Mouse (Mus musculus) cortical plate, adult 2 months (tissue): ENCODE measurements around the gene 4930432M17Rik. TPM values are rescaled to one million over a fixed set of nuclear protein-coding genes. Genes with fewer than 3 reads are reported as not detected.

Experiments
- H3K27ac ChIP-seq: fragments of 200-500 bp; 2 replicates; pipeline ENCODE4 v1.5.1; 2012; ENCODE audit warnings: low read length, control low read depth, inconsistent platforms; ENCODE audit not compliant: insufficient read depth
- H3K4me1 ChIP-seq: fragments of 200-500 bp; 2 replicates; pipeline ENCODE4 v1.6.1; 2011; ENCODE audit warnings: low read length; ENCODE audit not compliant: control insufficient read depth, insufficient read depth
- H3K4me3 ChIP-seq: fragments of 200-500 bp; 2 replicates; pipeline ENCODE4 v1.5.1; 2011; ENCODE audit warnings: mild to moderate bottlenecking, low read length, control low read depth; ENCODE audit not compliant: insufficient read depth
- CTCF ChIP-seq: fragments of 200-500 bp; IDR thresholded peaks from 2 replicates; pipeline ENCODE4 v1.5.1; 2011; ENCODE audit warnings: mild to moderate bottlenecking, control low read depth, low read length; ENCODE audit not compliant: insufficient read depth; ENCODE audit errors: extremely low read depth
- POLR2A ChIP-seq: fragments of 200-500 bp; IDR thresholded peaks from 2 replicates; pipeline ENCODE4 v1.6.1; 2011; ENCODE audit warnings: mild to moderate bottlenecking, low read length, control low read depth; ENCODE audit not compliant: insufficient read depth; ENCODE audit errors: extremely low read depth
- polyA plus RNA-seq: library from polyadenylated mRNA; depleted of rRNA; stranded (reverse); fragments of >200 nt; gene quantifications from 2 replicates; pipeline ENCODE4 v1.2.3, GENCODE M21; 2012

Gene 4930432M17Rik
- polyA plus RNA-seq, 1 experiment: not detected

GRCm38 (mm10) chr3:121703155-121703879 is 32.8 kb downstream of the 4930432M17Rik start:
- no peak overlapping the region for H3K27ac ChIP-seq

GRCm38 (mm10) chr3:121703880-121704243 is 33.3 kb downstream of the 4930432M17Rik start:
- TF ChIP-seq CTCF (no peak), POLR2A (no peak)
- no peak overlapping the region for H3K27ac ChIP-seq
- H3K4me3 ChIP-seq: no peak overlapping the region
- peaks cover 5% of the 10 kb centered on the region for H3K4me1 ChIP-seq

More at GRCm38 (mm10) chr3:121703155-121703879, 32.8 kb downstream of the 4930432M17Rik start:
- H3K4me3 ChIP-seq: no peak overlapping the region
- no peak for TF ChIP-seq CTCF
- no peak for TF ChIP-seq POLR2A
- H3K4me1 ChIP-seq: peaks cover 5% of the 10 kb centered on the region

- no peak for TF ChIP-seq POLR2A
- Histone ChIP-seq H3K27ac (no peak overlapping the region), H3K4me3 (no peak overlapping the region), H3K4me1 (peaks cover 4% of the 10 kb centered on the region)
Observed at GRCm38 (mm10) chr3:121706087-121706486, 35.5 kb downstream of the 4930432M17Rik start.

GRCm38 (mm10) chr3:121707106-121707505 is 36.5 kb downstream of the 4930432M17Rik start:
- no peak for TF ChIP-seq POLR2A
- no peak for TF ChIP-seq CTCF
- H3K27ac ChIP-seq: no peak overlapping the region
- H3K4me1 ChIP-seq: peaks cover 2% of the 10 kb centered on the region
- no peak overlapping the region for H3K4me3 ChIP-seq

- no peak overlapping the region for H3K4me3 ChIP-seq
- H3K27ac ChIP-seq: no peak overlapping the region
- TF ChIP-seq CTCF: no peak
- no peak for TF ChIP-seq POLR2A
- H3K4me1 ChIP-seq: peaks cover 2% of the 10 kb centered on the region
Observed at GRCm38 (mm10) chr3:121710894-121711531, 40.5 kb downstream of the 4930432M17Rik start.

- no peak overlapping the region for H3K27ac ChIP-seq
- TF ChIP-seq CTCF (no peak), POLR2A (no peak)
- H3K4me1 ChIP-seq: peaks cover 2% of the 10 kb centered on the region
- H3K4me3 ChIP-seq: no peak overlapping the region
Observed at GRCm38 (mm10) chr3:121712222-121712621, 41.7 kb downstream of the 4930432M17Rik start.

GRCm38 (mm10) chr3:121713151-121713701 is 42.7 kb downstream of the 4930432M17Rik start:
- TF ChIP-seq POLR2A (no peak), CTCF (no peak)
- H3K4me3 ChIP-seq: no peak overlapping the region
- no peak overlapping the region for H3K27ac ChIP-seq
- peaks cover 2% of the 10 kb centered on the region for H3K4me1 ChIP-seq

GRCm38 (mm10) chr3:121713816-121714215 is 43.3 kb downstream of the 4930432M17Rik start:
- Histone ChIP-seq H3K27ac (no peak overlapping the region), H3K4me3 (no peak overlapping the region), H3K4me1 (peaks cover 2% of the 10 kb centered on the region)
- no peak for TF ChIP-seq CTCF
- no peak for TF ChIP-seq POLR2A

- TF ChIP-seq CTCF (no peak), POLR2A (no peak)
- Histone ChIP-seq H3K4me1 (peaks cover 2% of the 10 kb centered on the region), H3K27ac (no peak overlapping the region), H3K4me3 (no peak overlapping the region)
Observed at GRCm38 (mm10) chr3:121714461-121714860, 43.9 kb downstream of the 4930432M17Rik start.

- peak overlapping the region; percentile 58 for H3K27ac ChIP-seq
- TF ChIP-seq POLR2A (no peak), CTCF (no peak)
- H3K4me3 ChIP-seq: no peak overlapping the region
- peaks cover 2% of the 10 kb centered on the region for H3K4me1 ChIP-seq
Observed at GRCm38 (mm10) chr3:121715336-121715735, 44.8 kb downstream of the 4930432M17Rik start.
